Mouse (Mus musculus): ENCODE data around the gene Usp46. TPM values are rescaled to one million over a fixed set of nuclear protein-coding genes. Genes with fewer than 3 reads are reported as not detected.
A peak's percentile ranks its signal among the peaks of the same experiment; 100 is the strongest.

Usp46 gene
- polyA plus RNA-seq, 1 experiment from 2014 or later: 33.0 TPM

- H3K4me2 ChIP-seq (ENCODE audit: low read depth): no peak overlapping the region
- no peaks in the 10 kb centered on the region for H3K4me1 ChIP-seq (ENCODE audit: control insufficient read depth, insufficient read depth, low read length)
- no peak overlapping the region for H3K27ac ChIP-seq (ENCODE audit: low read depth, low read length)
- ATAC-seq (ENCODE audit: insufficient read depth, low FRiP score, low TSS enrichment) (no peak), DNase-seq (ENCODE audit: low spot score) (no peak)
- H3K36me3 ChIP-seq (ENCODE audit: control insufficient read depth, insufficient read depth, low read length): no peaks in the 10 kb centered on the region
- no peak overlapping the region for H3K4me3 ChIP-seq (ENCODE audit: low read depth, low read length)
- no peak overlapping the region for H3K9ac ChIP-seq (ENCODE audit: low read length)
- WGBS: 89% methylated on average over 5 of the region's 5 CpGs
- H3K9me3 ChIP-seq (ENCODE audit: control insufficient read depth, low read length): no peaks in the 10 kb centered on the region
- no peaks in the 10 kb centered on the region for H3K27me3 ChIP-seq (ENCODE audit: control insufficient read depth, insufficient read depth, low read length)
Measured at GRCm38 (mm10) chr5:73958096-73958495, 110.1 kb downstream of the Usp46 start.

- WGBS: 85% methylated on average over 3 of the region's 3 CpGs
- no peaks in the 10 kb centered on the region for H3K27me3 ChIP-seq (ENCODE audit: control insufficient read depth, insufficient read depth, low read length)
- H3K4me3 ChIP-seq (ENCODE audit: low read depth, low read length): no peak overlapping the region
- no peak overlapping the region for H3K9ac ChIP-seq (ENCODE audit: low read length)
- no peak for DNase-seq (ENCODE audit: low spot score)
- H3K36me3 ChIP-seq (ENCODE audit: control insufficient read depth, insufficient read depth, low read length): no peaks in the 10 kb centered on the region
- ATAC-seq (ENCODE audit: insufficient read depth, low FRiP score, low TSS enrichment): no peak
- no peak overlapping the region for H3K27ac ChIP-seq (ENCODE audit: low read depth, low read length)
- H3K9me3 ChIP-seq (ENCODE audit: control insufficient read depth, low read length): no peaks in the 10 kb centered on the region
- no peak overlapping the region for H3K4me2 ChIP-seq (ENCODE audit: low read depth)
- H3K4me1 ChIP-seq (ENCODE audit: control insufficient read depth, insufficient read depth, low read length): peaks cover 4% of the 10 kb centered on the region
Measured at GRCm38 (mm10) chr5:73955691-73956090, 112.5 kb downstream of the Usp46 start.

DNA sequence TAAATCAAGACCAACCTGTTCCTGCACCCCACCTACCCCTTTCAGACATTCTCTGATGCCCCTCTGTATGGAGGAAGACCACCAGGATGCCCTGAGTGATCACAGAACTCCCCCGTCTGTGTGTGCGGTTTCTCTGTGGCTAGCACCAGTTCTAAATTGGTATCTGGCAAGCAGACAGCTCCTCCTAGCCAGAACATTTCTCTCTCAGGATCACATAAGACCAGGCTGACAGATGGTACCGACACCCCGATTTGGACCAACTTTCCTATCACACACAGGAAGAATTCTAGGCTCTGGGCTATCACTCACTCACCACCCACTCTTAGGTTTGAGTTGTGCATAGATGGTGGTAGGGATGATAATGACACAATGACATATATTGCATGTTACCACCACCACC, 113.2 kb downstream of the Usp46 start:
- ATAC-seq (ENCODE audit: insufficient read depth, low FRiP score, low TSS enrichment) (no peak), DNase-seq (ENCODE audit: low spot score) (no peak)
- Histone ChIP-seq H3K9ac (ENCODE audit: low read length) (no peak overlapping the region), H3K4me3 (ENCODE audit: low read depth, low read length) (no peak overlapping the region), H3K4me2 (ENCODE audit: low read depth) (no peak overlapping the region), H3K4me1 (ENCODE audit: control insufficient read depth, insufficient read depth, low read length) (peaks cover 4% of the 10 kb centered on the region), H3K9me3 (ENCODE audit: control insufficient read depth, low read length) (no peaks in the 10 kb centered on the region), H3K36me3 (ENCODE audit: control insufficient read depth, insufficient read depth, low read length) (no peaks in the 10 kb centered on the region), H3K27ac (ENCODE audit: low read depth, low read length) (no peak overlapping the region), H3K27me3 (ENCODE audit: control insufficient read depth, insufficient read depth, low read length) (no peaks in the 10 kb centered on the region)
- WGBS: 92% methylated on average over 4 of the region's 4 CpGs

- DNase-seq (ENCODE audit: low spot score) (no peak), ATAC-seq (ENCODE audit: insufficient read depth, low FRiP score, low TSS enrichment) (no peak)
- no peak overlapping the region for H3K4me2 ChIP-seq (ENCODE audit: low read depth)
- WGBS: 84% methylated on average over 3 of the region's 3 CpGs
- H3K36me3 ChIP-seq (ENCODE audit: control insufficient read depth, insufficient read depth, low read length): no peaks in the 10 kb centered on the region
- peaks cover 4% of the 10 kb centered on the region for H3K4me1 ChIP-seq (ENCODE audit: control insufficient read depth, insufficient read depth, low read length)
- H3K27ac ChIP-seq (ENCODE audit: low read depth, low read length): no peak overlapping the region
- no peaks in the 10 kb centered on the region for H3K27me3 ChIP-seq (ENCODE audit: control insufficient read depth, insufficient read depth, low read length)
- no peak overlapping the region for H3K9ac ChIP-seq (ENCODE audit: low read length)
- no peak overlapping the region for H3K4me3 ChIP-seq (ENCODE audit: low read depth, low read length)
- H3K9me3 ChIP-seq (ENCODE audit: control insufficient read depth, low read length): no peaks in the 10 kb centered on the region
Measured at GRCm38 (mm10) chr5:73953066-73953614, 115.1 kb downstream of the Usp46 start.

- no peaks in the 10 kb centered on the region for H3K27me3 ChIP-seq (ENCODE audit: control insufficient read depth, insufficient read depth, low read length)
- no peak; the same call in 1 of the 2 replicates for ATAC-seq (ENCODE audit: insufficient read depth, low FRiP score, low TSS enrichment)
- 69% methylated on average over 1 of the region's 1 CpGs for WGBS
- peaks cover 4% of the 10 kb centered on the region for H3K4me1 ChIP-seq (ENCODE audit: control insufficient read depth, insufficient read depth, low read length)
- H3K36me3 ChIP-seq (ENCODE audit: control insufficient read depth, insufficient read depth, low read length): no peaks in the 10 kb centered on the region
- no peaks in the 10 kb centered on the region for H3K9me3 ChIP-seq (ENCODE audit: control insufficient read depth, low read length)
- H3K4me3 ChIP-seq (ENCODE audit: low read depth, low read length): no peak overlapping the region
- no peak overlapping the region for H3K9ac ChIP-seq (ENCODE audit: low read length)
- no peak for DNase-seq (ENCODE audit: low spot score)
- H3K27ac ChIP-seq (ENCODE audit: low read depth, low read length): no peak overlapping the region
- no peak overlapping the region; the same call in 1 of the 2 replicates for H3K4me2 ChIP-seq (ENCODE audit: low read depth)
Measured at GRCm38 (mm10) chr5:73951649-73952000, 116.6 kb downstream of the Usp46 start.

GRCm38 (mm10) chr5:73950809-73951648, 117.2 kb downstream of the Usp46 start:
- peak; percentile 68 for ATAC-seq (ENCODE audit: insufficient read depth, low FRiP score, low TSS enrichment)
- no peak overlapping the region for H3K27ac ChIP-seq (ENCODE audit: low read depth, low read length)
- no peaks in the 10 kb centered on the region for H3K36me3 ChIP-seq (ENCODE audit: control insufficient read depth, insufficient read depth, low read length)
- H3K4me1 ChIP-seq (ENCODE audit: control insufficient read depth, insufficient read depth, low read length): peaks cover 4% of the 10 kb centered on the region
- peak overlapping the region; percentile 5; the same call in 1 of the 2 replicates for H3K4me2 ChIP-seq (ENCODE audit: low read depth)
- H3K4me3 ChIP-seq (ENCODE audit: low read depth, low read length): no peak overlapping the region
- no peaks in the 10 kb centered on the region for H3K9me3 ChIP-seq (ENCODE audit: control insufficient read depth, low read length)
- peak; percentile 43 for DNase-seq (ENCODE audit: low spot score)
- H3K27me3 ChIP-seq (ENCODE audit: control insufficient read depth, insufficient read depth, low read length): no peaks in the 10 kb centered on the region
- no peak overlapping the region for H3K9ac ChIP-seq (ENCODE audit: low read length)
- WGBS: 31% methylated on average over 16 of the region's 16 CpGs

Other genes starting within 250 kb of the Usp46 start
- gene Rasl11b, start 126.9 kb upstream of the Usp46 start, polyA plus RNA-seq (2014; fragmentation: Nextera tagmentation; extraction: Ambion mirVana): 38.7 and 41.3 TPM in 2 replicates